Comparison of ENCODE assay signal across 20 mouse cellular contexts in genomic region chr10:127670185-127670584, GRCm38 (mm10). TPM values are rescaled to one million over a fixed set of nuclear protein-coding genes. Genes with fewer than 3 reads are reported as not detected.
DNase-seq lines count a peak whose midpoint lies in the region; ATAC-seq and TF ChIP-seq lines count a peak whose summit lies in the region.
"Had no signal": no experiment of that assay in that cellular context is flagged by ENCODE, and none has a peak within 500 bp of the region (broad histone marks: within the 10 kb centered on the region; RNA-seq: fewer than 3 reads in every experiment).

No protein-coding gene starts in this region.

- 0 out of 2 replicates have a peak, but pooled peaks have one; percentile 5 for TF ChIP-seq CTCF in heart, postnatal 0 days (IDR thresholded peaks at IDR 0.05; ENCODE audit: low read depth)

- WGBS in heart, postnatal 0 days, result 67% methylated on average over 2 of the region's 2 CpGs
- WGBS in limb, embryonic 15.5 days, result 73% methylated on average over 2 of the region's 2 CpGs
- WGBS in limb, embryonic 10.5 days, result 91% methylated on average over 2 of the region's 2 CpGs
- 89% methylated on average over 2 of the region's 2 CpGs for WGBS in forebrain, embryonic 11.5 days

- H3K27ac ChIP-seq in heart, postnatal 0 days (ENCODE audit: low read depth), result no peak overlapping the region
- peak overlapping the region; percentile 99; the same call in 1 of the 2 replicates for H3K27ac ChIP-seq in limb, embryonic 15.5 days
- no peak overlapping the region for H3K27ac ChIP-seq in limb, embryonic 10.5 days
- no peak overlapping the region for H3K27ac ChIP-seq in forebrain, embryonic 11.5 days (ENCODE audit: low read depth, low read length)
- H3K27ac ChIP-seq: hindbrain, embryonic 13.5 days; midbrain, embryonic 13.5 days; neural tube, embryonic 15.5 days had no signal

- no peak overlapping the region for H3K9ac ChIP-seq in heart, postnatal 0 days (replicated peaks; ENCODE audit: low read depth, low read length)
- H3K9ac ChIP-seq in limb, embryonic 15.5 days, result no peak overlapping the region
- H3K9ac ChIP-seq in forebrain, embryonic 11.5 days (ENCODE audit: low read length), result no peak overlapping the region
- H3K9ac ChIP-seq: hindbrain, embryonic 13.5 days; intestine, embryonic 15.5 days; midbrain, embryonic 13.5 days; neural tube, embryonic 15.5 days had no signal

- H3K27me3 ChIP-seq in heart, postnatal 0 days (ENCODE audit: control insufficient read depth, insufficient read depth, low read length), result no peaks in the 10 kb centered on the region
- H3K27me3 ChIP-seq in limb, embryonic 15.5 days, result no peaks in the 10 kb centered on the region
- peaks cover 6% of the 10 kb centered on the region; the same call in 1 of the 2 replicates for H3K27me3 ChIP-seq in limb, embryonic 10.5 days (ENCODE audit: low read depth, poor library complexity, severe bottlenecking)
- H3K27me3 ChIP-seq in splenic B cell, adult 2 months (ENCODE audit: control insufficient read depth, insufficient read depth, low read length, poor library complexity, severe bottlenecking), result no peaks in the 10 kb centered on the region
- peaks cover 31% of the 10 kb centered on the region for H3K27me3 ChIP-seq in forebrain, embryonic 11.5 days (ENCODE audit: control insufficient read depth, insufficient read depth, low read length)
- H3K27me3 ChIP-seq: intestine, embryonic 15.5 days had no signal

- ATAC-seq in heart, postnatal 0 days (ENCODE audit: insufficient read depth, low read depth), result no peak
- ATAC-seq in limb, embryonic 15.5 days (ENCODE audit: insufficient number of reproducible peaks, low FRiP score, low TSS enrichment, low read depth), result no peak
- no peak for ATAC-seq in forebrain, embryonic 11.5 days (replicated peaks; ENCODE audit: low FRiP score)
- ATAC-seq: activated CD4-positive, CD25-positive, alpha-beta regulatory T cell, adult 4 months; forebrain, embryonic 16.5 days; intestine, embryonic 15.5 days; lung, postnatal 0 days; midbrain, embryonic 13.5 days had no signal

- no peak overlapping the region for H3K4me2 ChIP-seq in heart, postnatal 0 days (ENCODE audit: low read depth, low read length)
- H3K4me2 ChIP-seq in limb, embryonic 15.5 days, result no peak overlapping the region
- no peak overlapping the region for H3K4me2 ChIP-seq in forebrain, embryonic 11.5 days (ENCODE audit: low read depth, low read length, severe bottlenecking)
- H3K4me2 ChIP-seq: heart, embryonic 11.5 days; hindbrain, embryonic 13.5 days; intestine, embryonic 15.5 days; midbrain, embryonic 13.5 days; neural tube, embryonic 15.5 days had no signal

- TF ChIP-seq EP300 in heart, postnatal 0 days (IDR thresholded peaks at IDR 0.05; ENCODE audit: low read depth), result no peak

- no peaks in the 10 kb centered on the region for H3K9me3 ChIP-seq in heart, postnatal 0 days (replicated peaks; ENCODE audit: control insufficient read depth, low read length)
- no peaks in the 10 kb centered on the region for H3K9me3 ChIP-seq in limb, embryonic 15.5 days
- no peaks in the 10 kb centered on the region for H3K9me3 ChIP-seq in limb, embryonic 10.5 days (replicated peaks)
- H3K9me3 ChIP-seq in forebrain, embryonic 11.5 days (ENCODE audit: control insufficient read depth, low read length), result no peaks in the 10 kb centered on the region
- H3K9me3 ChIP-seq: hindbrain, embryonic 13.5 days; intestine, embryonic 15.5 days; midbrain, embryonic 13.5 days; neural tube, embryonic 15.5 days had no signal

- no peaks in the 10 kb centered on the region for H3K36me3 ChIP-seq in heart, postnatal 0 days (replicated peaks; ENCODE audit: control insufficient read depth, insufficient read depth, low read length)
- H3K36me3 ChIP-seq in limb, embryonic 15.5 days, result no peaks in the 10 kb centered on the region
- no peaks in the 10 kb centered on the region for H3K36me3 ChIP-seq in limb, embryonic 10.5 days
- no peaks in the 10 kb centered on the region for H3K36me3 ChIP-seq in splenic B cell, adult 2 months (ENCODE audit: control insufficient read depth, insufficient read depth, low read length, poor library complexity, severe bottlenecking)
- no peaks in the 10 kb centered on the region for H3K36me3 ChIP-seq in forebrain, embryonic 11.5 days (ENCODE audit: control insufficient read depth, insufficient read depth, low read length)
- H3K36me3 ChIP-seq: hindbrain, embryonic 13.5 days; intestine, embryonic 15.5 days; midbrain, embryonic 13.5 days; neural tube, embryonic 15.5 days had no signal

- no peak overlapping the region for H3K4me3 ChIP-seq in heart, postnatal 0 days (ENCODE audit: low read depth, low read length)
- H3K4me3 ChIP-seq in limb, embryonic 15.5 days, result no peak overlapping the region
- no peak overlapping the region for H3K4me3 ChIP-seq in limb, embryonic 10.5 days
- no peak overlapping the region for H3K4me3 ChIP-seq in forebrain, embryonic 11.5 days (ENCODE audit: low read depth, low read length)
- H3K4me3 ChIP-seq: hindbrain, embryonic 13.5 days; intestine, embryonic 15.5 days; midbrain, embryonic 13.5 days; neural tube, embryonic 15.5 days had no signal

- peaks cover 18% of the 10 kb centered on the region for H3K4me1 ChIP-seq in heart, postnatal 0 days (ENCODE audit: control insufficient read depth, insufficient read depth)
- H3K4me1 ChIP-seq in limb, embryonic 15.5 days, result peaks cover 36% of the 10 kb centered on the region
- peaks cover 50% of the 10 kb centered on the region for H3K4me1 ChIP-seq in limb, embryonic 10.5 days
- peaks cover 22% of the 10 kb centered on the region for H3K4me1 ChIP-seq in forebrain, embryonic 11.5 days (replicated peaks; ENCODE audit: control insufficient read depth, insufficient read depth, low read length)

- no peak for DNase-seq in heart, postnatal 0 days (ENCODE audit: low spot score)
- DNase-seq in heart, adult 18-20 months, result no peak
- DNase-seq in limb, embryonic 10.5 days (ENCODE audit: low spot score), result no peak
- DNase-seq in ES-CJ7 (ENCODE audit: low read depth, low spot score) (peak; percentile 29), MN1 (ENCODE audit: low spot score) (no peak)
- DNase-seq in splenic B cell, adult 2 months (ENCODE audit: low read depth, low spot score), result peak; percentile 46
- no peak for DNase-seq in forebrain, embryonic 11.5 days (ENCODE audit: low spot score)
- DNase-seq: adrenal gland, postnatal 10 days; cerebellum, adult 11 months; cerebellum, postnatal 10 days; liver had no signal

RNA-seq across cellular contexts. Expression of gene Nab2, which starts 1.8 kb away (rescaled TPM):
- total RNA-seq in heart, postnatal 0 days (2014; rRNA removed; ENCODE audit: low replicate concordance), result 15.3 and 17.0 TPM in 2 replicates
- 4.0 and 5.3 TPM in 2 replicates for polyA plus RNA-seq in heart, postnatal 0 days (2015; fragmentation: Nextera tagmentation; extraction: Ambion mirVana)
- total RNA-seq in heart, adult 18-20 months (2021), result 1 to 10 TPM; 4.8 to 5.3 TPM
- 23.7 and 24.4 TPM in 2 replicates for polyA plus RNA-seq in limb, embryonic 15.5 days (2015; fragmentation: Nextera tagmentation; extraction: Ambion mirVana)
- 13.1 and 17.4 TPM in 2 replicates for polyA plus RNA-seq in limb, embryonic 10.5 days (2016; fragmentation: Nextera tagmentation; extraction: Ambion mirVana)
- polyA plus RNA-seq in forebrain, embryonic 11.5 days (2014; fragmentation: Nextera tagmentation; extraction: Ambion mirVana), result 4.9 and 5.5 TPM in 2 replicates

RNA-seq across cellular contexts. Expression of gene Nemp1, which starts 3.5 kb away (rescaled TPM):
- 10.0 and 16.0 TPM in 2 replicates for total RNA-seq in heart, postnatal 0 days (2014; rRNA removed; ENCODE audit: low replicate concordance)
- polyA plus RNA-seq in heart, postnatal 0 days (2015; fragmentation: Nextera tagmentation; extraction: Ambion mirVana), result 4.2 and 4.5 TPM in 2 replicates
- 1 to 10 TPM; 3.6 to 3.8 TPM for total RNA-seq in heart, adult 18-20 months (2021)
- 8.3 and 8.5 TPM in 2 replicates for polyA plus RNA-seq in limb, embryonic 15.5 days (2015; fragmentation: Nextera tagmentation; extraction: Ambion mirVana)
- 11.9 and 12.3 TPM in 2 replicates for polyA plus RNA-seq in limb, embryonic 10.5 days (2016; fragmentation: Nextera tagmentation; extraction: Ambion mirVana)
- polyA plus RNA-seq in forebrain, embryonic 11.5 days (2014; fragmentation: Nextera tagmentation; extraction: Ambion mirVana), result 12.0 and 12.2 TPM in 2 replicates

RNA-seq across cellular contexts. Expression of gene Stat6, which starts 27.4 kb away (rescaled TPM):
- 38.1 and 42.3 TPM in 2 replicates for total RNA-seq in heart, postnatal 0 days (2014; rRNA removed; ENCODE audit: low replicate concordance)
- polyA plus RNA-seq in heart, postnatal 0 days (2015; fragmentation: Nextera tagmentation; extraction: Ambion mirVana), result 24.0 and 24.6 TPM in 2 replicates
- total RNA-seq in heart, adult 18-20 months (2021), result 10 to 100 TPM; 45.2 to 45.7 TPM
- 36.7 and 38.9 TPM in 2 replicates for polyA plus RNA-seq in limb, embryonic 15.5 days (2015; fragmentation: Nextera tagmentation; extraction: Ambion mirVana)
- polyA plus RNA-seq in limb, embryonic 10.5 days (2016; fragmentation: Nextera tagmentation; extraction: Ambion mirVana), result 8.4 and 9.7 TPM in 2 replicates
- polyA plus RNA-seq in forebrain, embryonic 11.5 days (2014; fragmentation: Nextera tagmentation; extraction: Ambion mirVana), result 6.8 and 7.8 TPM in 2 replicates

RNA-seq across cellular contexts. Expression of gene Myo1a, which starts 34.8 kb away (rescaled TPM):
- total RNA-seq in heart, postnatal 0 days (2014; rRNA removed; ENCODE audit: low replicate concordance), result not detected in 2 replicates
- polyA plus RNA-seq in heart, postnatal 0 days (2015; fragmentation: Nextera tagmentation; extraction: Ambion mirVana), result 0.04 and 0.05 TPM in 2 replicates
- under 1 TPM in 1 of 2 experiments, not detected in 1; 0.08 TPM for total RNA-seq in heart, adult 18-20 months (2021)
- polyA plus RNA-seq in limb, embryonic 15.5 days (2015; fragmentation: Nextera tagmentation; extraction: Ambion mirVana), result 0.24 and 0.37 TPM in 2 replicates
- polyA plus RNA-seq in limb, embryonic 10.5 days (2016; fragmentation: Nextera tagmentation; extraction: Ambion mirVana), result 0.49 and 0.78 TPM in 2 replicates
- polyA plus RNA-seq in forebrain, embryonic 11.5 days (2014; fragmentation: Nextera tagmentation; extraction: Ambion mirVana), result 0.40 and 0.51 TPM in 2 replicates
- polyA plus RNA-seq: activated CD4-positive, CD25-positive, alpha-beta regulatory T cell, adult 4 months had no signal

RNA-seq across cellular contexts. Expression of gene Lrp1, which starts 49.2 kb away (rescaled TPM):
- 37.0 and 65.9 TPM in 2 replicates for total RNA-seq in heart, postnatal 0 days (2014; rRNA removed; ENCODE audit: low replicate concordance)
- polyA plus RNA-seq in heart, postnatal 0 days (2015; fragmentation: Nextera tagmentation; extraction: Ambion mirVana), result 15.4 and 15.7 TPM in 2 replicates
- 10 to 100 TPM; 65.2 to 69.7 TPM for total RNA-seq in heart, adult 18-20 months (2021)
- 146 and 148 TPM in 2 replicates for polyA plus RNA-seq in limb, embryonic 15.5 days (2015; fragmentation: Nextera tagmentation; extraction: Ambion mirVana)
- polyA plus RNA-seq in limb, embryonic 10.5 days (2016; fragmentation: Nextera tagmentation; extraction: Ambion mirVana), result 48.6 and 67.8 TPM in 2 replicates
- 71.2 and 75.0 TPM in 2 replicates for polyA plus RNA-seq in forebrain, embryonic 11.5 days (2014; fragmentation: Nextera tagmentation; extraction: Ambion mirVana)

Comparison
In these comparisons a context has a peak if more than half of its experiments do, and no peak if none do; other contexts are left out.
1. DNase-seq: peak in ES-CJ7 (single experiment) and splenic B cell, adult 2 months (single experiment); none in heart, postnatal 0 days (single experiment), heart, adult 18-20 months (0 of 2), limb, embryonic 10.5 days (single experiment), forebrain, embryonic 11.5 days (single experiment) and MN1 (single experiment).